Mouse (Mus musculus): ENCODE data around the gene Brd7.

The Brd7 gene

DNA sequence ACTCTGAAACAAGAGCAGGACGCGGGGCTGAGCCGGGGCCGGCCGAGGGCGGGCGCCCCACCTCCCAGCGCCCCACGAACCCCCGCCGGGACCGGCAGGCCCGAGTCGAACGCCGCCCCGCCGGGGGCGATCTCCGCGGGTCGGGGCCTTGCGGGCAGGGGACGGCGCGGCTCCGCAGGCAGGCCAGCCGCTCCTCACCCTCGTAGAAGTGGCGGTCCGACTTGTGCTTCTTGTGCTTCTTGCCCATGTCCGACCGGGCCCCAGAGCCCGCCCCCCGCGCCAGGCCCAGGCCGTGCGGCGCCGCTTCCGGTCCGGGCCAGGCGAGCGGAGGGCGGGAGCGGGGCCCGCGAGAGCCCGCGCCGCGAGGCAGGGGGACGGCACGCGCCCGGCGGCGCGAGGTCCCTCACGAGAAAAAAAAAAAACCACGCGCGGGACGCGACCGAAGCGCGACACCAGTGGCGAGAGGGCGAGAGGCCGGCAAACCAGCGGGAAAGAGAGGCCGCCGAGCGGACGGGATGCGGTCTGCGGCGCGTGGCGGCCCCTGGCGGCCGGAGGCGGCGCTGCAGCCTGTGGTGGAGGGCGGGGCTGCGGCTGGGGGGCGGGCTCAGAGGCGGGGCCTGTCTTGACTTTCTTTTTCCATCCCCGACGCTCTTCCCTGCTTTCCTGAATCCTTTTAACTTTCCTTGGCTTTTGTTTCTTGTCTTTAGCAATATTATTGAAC is at the start of gene Brd7:
TSS of gene Brd7 (minus strand) at position 487 of the 721 bp plus-strand sequence.
- peak; percentile 76 for DNase-seq

DNA sequence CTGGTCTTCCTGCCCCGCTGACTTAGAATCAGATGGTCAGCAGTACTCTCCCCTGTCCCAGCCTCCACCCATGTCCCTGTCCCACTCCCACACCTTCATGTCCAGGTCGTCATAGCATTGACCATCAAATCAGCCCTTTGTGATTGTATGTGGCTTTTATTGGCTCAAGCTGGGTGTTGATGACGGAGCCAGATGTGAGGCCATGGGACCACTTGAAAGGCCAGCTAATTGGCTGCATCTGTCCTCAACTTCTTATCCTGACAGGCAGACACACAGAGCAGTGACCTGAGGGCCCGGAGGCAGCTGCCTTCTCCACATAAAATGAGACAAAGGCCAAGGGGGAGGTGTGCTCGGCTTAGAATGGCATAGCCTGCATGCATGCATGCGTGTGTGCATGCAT is 49.5 kb upstream of the Brd7 start:
- DNase-seq: no peak

DNA sequence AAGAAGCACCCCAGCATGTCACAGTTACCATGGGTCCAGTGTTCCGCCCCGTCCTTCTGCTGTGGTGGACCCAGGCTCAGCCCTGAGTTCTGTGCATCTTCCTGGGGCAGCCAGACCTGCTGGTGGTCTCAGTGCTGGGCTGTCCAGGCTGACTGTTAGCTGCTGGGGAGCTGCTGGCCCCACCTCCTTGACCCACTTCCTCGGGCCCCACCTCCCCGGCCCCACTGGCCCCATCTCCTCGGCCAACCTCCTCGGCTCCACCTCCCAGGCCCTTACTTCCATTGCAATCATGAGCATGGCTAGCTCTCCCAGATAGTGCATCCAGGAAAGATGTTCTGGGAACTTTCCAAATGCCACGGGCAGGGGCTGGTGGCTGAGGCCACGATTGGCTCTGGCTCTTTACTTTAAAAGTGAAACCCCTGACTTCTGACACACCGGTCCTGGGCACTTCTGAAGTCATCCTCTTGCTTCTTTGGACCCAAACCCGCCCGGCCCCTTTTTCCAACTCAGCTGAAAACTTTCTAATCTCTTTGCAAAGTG is 47.5 kb upstream of the Brd7 start:
- no peak for DNase-seq

DNA sequence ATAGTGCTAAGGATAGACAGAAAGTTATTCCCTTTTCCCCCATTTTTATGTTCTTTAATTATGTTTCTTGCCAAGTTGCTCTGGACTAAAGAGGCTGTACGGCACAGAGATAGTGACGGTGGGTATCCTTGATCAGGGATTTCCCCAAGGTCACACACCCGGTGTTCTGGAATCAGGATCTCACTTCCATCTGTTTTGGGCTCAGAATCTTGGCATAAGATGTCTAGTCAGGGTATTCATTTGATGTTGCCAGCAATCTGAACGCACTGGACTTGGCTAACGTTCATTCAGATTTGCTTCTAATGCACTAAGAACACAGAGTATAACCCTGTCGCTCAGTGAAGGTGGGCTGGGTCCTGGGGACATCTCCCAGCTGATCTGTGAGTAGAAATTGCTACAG is 45.7 kb upstream of the Brd7 start:
- DNase-seq: no peak

DNA sequence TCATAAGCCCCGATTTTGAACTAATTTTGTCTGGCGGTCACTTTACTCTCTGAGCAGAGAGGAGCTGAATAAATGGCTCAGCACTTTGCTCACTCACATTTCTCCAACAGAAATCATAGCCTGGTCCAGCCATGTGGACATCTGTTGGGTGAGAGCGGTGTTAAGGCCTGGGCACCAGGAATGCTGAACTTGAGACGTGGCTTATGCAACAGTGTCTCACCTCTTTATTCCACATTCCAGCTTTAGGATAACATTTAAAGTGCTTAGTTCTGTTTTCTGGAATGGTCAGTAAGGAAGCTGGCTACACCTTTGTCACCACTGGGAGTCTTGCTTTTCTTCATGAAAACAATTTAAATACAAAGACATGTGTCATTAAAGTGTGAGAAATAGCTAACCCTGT is 36.1 kb upstream of the Brd7 start:
- DNase-seq: no peak

DNA sequence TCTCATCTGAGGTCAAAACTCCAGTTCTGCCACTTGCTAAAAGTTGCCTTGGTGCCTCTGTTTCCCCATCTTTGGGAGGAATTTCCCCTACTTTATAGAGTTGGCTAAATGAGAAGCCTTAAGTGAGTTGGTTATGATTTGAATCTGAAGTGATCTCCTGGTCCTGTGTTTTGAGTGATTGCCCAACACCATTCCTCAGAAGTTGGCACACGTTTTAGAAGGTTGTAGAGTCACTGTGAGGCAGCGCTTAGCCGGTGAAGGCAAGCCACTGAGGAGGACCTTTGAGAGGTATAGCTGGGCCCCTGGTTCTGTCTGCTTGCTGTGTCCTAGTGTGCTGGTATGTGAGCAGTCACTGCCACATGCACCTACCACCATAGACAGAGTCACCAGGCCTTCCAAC is 31.3 kb upstream of the Brd7 start:
- no peak for DNase-seq

DNA sequence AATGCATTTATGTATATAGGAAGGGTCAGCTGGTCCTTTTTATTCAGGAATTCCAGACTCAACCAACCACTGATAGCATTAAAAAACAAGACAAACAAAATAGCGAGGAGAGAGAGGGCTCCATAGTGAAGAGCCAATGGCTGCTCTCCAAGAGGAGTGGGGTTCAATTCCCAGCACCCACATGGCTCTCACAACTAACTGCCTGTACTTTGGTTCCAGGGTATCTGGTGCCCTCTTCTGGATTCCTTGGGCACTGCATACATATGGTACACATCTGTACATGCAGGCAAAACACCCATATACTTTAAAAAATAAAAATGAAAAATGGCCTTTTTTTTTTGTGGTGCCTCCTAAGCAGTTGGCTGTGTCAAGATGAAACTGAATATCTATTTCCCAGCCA is 28.8 kb upstream of the Brd7 start:
- DNase-seq: no peak

DNA sequence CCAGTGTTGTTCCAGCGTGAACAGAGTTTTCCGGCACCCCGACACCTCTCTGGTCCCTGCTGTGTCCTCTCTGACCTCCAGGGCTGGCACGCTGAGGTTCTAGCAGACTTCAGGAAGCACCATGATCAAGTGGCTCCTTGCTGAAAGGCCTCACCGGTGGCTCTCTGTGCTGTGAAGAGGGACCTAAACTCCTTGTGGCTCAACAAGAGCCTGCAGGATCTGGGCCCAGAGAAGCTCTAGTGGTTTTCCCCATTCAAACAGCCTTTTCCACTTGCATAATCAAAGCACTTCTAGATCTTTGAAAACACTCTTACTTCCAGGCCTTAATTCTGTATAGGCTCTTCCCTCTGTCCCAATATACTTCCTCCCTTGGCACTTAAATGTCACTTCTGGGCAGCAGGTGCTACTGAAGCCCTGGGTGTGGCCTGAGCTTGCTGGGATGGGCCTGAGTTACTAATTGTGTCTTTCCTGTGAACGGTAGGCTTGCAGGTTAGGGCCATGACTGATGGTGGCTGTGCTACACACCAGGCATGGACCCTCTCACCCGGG is 26.8 kb upstream of the Brd7 start:
- DNase-seq: no peak

DNA sequence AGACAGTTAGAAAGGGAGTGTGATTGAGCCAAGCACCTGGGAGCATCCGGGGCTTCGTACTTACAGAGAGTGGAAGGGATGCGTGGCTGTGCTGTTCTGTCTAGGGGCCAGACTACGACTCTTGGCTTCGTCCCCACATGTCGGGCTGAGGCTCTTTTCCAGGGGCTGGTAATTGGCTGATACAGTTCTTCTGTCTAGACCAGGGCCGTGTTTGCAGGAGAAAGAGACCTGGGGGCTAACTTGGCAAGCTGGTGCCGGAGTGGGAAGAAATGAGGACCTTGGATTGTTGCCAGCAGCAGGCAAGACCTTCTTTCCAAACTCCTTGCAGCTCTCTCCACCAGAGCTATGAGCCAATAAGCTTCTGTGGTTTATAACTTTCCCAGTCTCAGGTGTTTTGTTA is 25.9 kb upstream of the Brd7 start:
- no peak for DNase-seq

DNA sequence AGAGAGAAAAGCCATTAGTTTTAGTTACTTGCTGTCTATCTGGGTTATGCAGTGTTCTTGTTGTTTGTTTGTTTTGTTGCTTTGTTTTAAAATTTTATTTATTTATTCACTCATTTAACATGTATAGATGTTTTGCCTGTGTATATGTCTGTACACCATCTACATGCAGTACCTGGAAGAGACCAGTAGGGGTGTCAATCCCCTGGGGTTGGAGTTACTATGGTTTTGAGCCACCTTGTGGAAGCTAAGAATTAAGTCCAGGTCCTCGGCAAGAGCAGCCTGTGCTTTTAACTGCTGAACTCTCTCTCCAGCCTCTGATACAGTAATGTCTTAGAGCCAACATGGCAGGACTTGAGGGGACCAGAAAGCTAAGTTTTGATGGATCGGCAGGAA is 21.2 kb upstream of the Brd7 start:
- no peak for DNase-seq

DNA sequence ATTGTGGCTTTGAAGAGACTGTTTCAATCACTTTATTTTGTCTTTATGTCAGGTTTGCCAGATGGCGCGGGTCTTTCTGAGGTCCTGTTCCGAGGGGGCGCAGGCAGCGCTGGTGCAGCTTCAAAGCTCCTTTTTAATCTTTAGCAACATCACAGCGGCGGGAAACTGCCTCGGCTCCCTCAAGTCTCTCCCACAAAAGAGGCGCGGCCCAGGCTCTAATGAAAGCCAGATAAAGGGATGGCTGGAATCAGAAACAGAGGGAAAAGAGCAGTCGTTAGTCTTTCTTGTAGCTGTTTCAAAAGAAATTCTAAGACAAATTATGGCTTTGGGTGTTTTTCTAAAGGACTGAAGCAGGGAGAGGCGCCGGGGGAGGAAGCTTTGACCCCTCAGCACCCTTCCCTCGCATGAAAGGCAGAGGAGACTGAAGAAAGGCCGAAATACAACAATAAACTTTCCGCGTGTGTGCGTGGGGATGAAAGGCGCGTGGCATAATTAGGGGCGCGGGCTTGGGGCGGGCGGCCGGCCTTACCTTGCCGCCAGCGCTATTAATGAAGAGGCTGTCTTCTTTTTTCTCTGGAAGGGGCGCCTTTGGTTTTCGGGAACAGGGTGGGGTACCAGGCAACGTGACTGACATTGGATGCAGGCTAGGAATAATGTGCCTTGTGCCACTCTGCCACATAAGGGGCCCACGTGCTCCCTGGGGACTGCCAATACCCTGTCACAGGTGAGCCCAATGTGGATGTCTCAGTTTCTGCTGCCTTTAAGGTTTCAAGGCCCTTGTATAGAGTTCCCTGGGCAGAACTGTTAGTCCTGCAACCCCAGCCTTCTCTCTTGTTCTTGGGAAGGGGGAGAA is 20.5 kb upstream of the Brd7 start:
- DNase-seq: no peak

DNA sequence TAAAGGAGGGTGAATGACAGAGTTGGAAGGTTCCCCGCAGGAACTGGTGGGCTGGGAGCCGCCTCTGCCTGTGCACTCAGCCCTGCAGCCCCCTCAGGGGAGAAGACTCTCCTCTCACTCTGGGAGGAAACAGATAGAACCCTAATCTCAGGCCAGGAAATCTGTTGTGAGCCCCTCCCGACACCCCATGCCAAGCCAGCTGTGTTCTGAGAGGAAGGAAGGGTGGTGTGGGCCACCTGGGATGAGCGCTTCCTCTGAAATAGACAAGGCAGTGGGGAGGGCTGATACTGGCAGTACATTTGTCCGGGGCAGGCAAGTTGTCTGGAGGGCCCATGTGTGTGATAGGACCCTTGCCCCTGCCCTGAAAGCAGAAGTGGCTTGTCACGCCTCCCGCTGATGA is 18.5 kb upstream of the Brd7 start:
- DNase-seq: no peak

DNA sequence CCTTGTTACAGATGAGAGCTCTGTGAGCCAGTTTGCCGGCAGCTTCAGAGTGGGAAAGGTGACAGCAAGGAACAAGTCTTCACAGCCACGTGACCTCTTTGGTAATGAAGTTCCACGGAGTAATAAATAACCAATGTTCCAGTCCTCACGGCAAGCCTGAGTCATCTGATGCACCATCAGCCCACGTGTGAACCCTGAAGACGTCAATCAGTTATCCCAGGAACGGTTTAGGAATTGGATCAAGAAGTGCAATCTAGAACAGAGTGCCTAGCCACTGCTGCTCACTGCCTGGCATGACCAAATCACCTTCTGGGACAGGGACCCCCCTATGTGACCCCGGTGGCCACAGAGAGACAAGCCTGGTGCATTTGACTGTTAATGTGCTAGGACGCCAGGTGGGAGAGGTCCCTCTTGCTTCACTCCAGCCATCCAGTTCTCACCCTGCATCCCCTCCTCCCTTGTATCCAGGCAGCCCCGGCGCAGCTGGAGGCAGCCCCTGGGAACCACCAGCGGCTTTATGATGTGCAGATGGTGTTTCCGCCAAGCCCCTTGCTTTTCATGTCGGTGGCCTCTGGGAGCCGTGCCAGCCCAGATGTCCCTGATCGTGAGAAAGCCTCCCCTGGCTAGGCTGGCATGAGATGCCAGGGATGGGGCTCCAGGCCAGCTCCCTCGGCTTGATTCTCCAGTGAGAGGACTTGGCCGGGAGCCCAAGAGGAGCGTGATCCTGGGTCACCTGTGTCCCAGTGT is 15.0 kb upstream of the Brd7 start:
- peak; percentile 31 for DNase-seq

DNA sequence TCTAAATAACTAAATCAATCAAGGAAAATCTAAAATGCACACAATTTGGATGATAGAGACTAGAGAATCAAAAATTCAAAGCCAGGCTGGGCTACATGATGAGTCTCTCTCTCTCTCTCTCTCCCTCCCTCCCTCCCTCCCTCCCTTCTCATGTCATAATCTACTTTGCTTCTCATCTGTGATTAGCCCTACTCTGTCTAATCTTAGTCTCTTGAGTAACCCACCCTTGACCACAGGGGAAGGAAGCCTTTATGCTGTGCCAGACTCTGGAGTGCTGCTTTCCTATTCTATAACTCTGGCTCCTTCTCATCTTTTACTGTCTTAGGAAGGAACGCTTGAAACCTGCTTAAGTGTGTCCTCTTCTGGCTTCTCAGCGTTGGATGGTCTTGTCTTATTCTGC is 9.5 kb upstream of the Brd7 start:
- no peak for DNase-seq

DNA sequence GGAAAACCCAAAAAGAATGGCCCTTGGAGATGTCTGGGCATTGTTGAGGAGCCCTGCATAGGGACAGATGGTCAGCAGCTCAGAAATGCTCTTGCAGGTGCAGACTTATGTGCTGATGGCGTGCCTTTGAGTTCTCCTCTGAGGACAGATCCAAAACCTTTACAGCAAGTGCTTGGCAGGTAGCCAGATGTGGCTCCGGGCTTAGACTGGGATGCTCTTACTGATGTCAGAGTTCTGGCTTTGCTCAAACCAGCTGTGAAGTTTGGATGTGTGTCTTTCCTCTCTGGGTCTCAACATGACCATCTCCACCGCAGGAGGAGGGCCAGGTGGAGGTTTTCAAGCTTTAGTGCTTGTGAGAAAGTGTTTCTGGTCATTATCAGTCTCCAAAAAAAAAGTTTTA is 7.8 kb upstream of the Brd7 start:
- no peak for DNase-seq

DNA sequence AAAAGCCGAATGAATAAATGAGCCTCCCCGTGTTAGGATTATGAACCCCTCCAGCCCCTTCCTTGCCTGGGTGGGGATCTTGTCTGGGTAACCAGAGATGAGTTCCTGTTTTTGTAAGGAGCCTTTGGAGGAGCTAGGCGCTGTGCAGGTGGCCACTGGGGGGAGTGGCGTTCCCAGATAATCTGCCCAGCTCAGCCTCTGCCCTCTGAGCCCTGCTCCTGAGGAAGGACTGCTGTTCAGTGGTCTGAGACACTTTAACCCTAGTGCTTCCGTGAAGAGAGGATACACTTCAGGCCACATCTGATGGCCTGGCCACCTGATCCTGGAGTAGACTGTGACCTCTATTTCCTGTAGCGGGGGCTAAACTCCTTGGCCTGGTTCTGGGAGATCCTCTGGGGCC is 7.2 kb upstream of the Brd7 start:
- DNase-seq: no peak

DNA sequence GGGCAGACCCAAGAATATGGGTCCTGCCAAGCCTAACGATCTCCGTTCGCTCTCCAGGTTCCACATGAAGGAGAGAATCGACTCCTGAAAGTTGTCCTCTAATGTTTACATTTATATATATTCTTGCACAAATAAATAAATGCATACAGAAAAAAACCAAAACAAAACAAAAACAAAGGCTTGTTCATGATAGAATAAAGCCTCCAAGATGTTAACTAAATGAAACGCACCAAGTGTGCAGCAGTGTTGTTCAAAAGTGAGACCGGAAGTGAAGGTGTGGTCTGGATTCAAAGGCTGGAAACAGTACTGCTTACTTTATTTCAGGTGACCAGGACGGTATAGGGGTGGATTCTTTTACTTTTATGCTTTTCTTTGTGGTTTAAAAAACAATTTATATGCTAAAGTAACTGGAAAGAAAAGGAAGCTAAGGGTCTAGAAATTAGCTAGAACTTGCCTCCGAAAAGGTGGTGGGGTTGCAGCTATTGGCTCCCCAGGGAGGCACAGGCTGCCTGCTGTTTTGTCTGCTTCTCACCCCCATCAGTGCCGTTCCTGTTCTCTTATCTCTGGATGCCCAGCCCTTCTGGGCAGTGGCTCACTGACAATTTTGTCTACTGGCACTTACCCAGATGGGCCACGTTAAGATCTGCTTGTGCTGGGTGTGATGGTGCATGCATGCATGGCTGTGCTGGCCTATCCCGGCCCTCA is 604 bp upstream of the Brd7 start:
- DNase-seq: peak; percentile 64

DNA sequence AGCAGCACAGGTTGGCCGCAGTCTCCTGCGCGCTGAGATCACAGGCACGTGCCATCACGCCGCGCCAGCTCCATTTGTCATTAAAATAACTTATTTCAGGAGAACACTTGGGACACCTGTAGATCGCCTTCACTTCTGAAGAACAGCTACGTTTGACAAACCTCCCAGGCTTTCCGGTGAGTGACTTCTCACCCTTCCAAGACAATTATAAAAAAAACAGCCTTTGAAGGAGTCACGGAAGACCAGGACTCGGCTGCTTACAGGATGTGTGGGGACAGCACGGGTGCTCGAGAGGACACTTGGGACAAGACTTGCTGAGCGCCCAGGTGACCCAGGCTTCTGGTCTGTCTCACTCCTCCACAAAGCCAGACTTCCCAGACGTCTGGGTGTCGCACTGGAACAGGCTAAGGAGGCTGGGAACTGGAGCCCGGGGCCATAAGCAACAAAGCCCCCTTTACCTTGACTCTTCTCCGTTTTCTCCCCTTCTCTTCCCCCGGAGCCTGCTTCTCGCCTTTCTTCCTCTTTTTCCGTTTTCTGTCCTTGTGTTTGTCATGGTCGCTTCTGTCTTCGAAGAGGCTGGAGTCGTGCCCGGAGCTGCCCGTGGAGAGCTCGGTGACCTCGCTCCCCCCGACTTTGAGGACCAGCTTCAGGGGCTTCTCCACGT is 818 bp downstream of the Brd7 start:
- peak; percentile 25 for DNase-seq

DNA sequence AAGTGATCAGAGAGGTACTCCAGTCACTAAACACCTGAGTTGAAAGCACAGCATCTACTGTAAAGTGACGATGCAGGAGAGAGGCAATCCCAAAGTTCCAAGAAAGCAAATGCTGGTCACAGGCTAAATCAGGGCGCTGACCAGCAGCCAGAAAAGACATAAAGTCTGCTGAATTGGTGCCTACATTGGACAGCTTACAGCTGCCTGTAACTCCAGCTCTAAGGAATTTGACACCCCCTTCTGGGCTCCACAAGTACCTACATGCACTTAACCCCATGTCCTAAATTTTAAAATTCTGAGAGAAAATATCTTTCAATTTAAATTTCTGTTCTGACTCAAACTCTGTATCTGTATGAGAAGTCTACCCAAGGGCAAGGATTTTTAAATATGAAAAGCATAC is 2.0 kb downstream of the Brd7 start:
- DNase-seq: no peak

DNA sequence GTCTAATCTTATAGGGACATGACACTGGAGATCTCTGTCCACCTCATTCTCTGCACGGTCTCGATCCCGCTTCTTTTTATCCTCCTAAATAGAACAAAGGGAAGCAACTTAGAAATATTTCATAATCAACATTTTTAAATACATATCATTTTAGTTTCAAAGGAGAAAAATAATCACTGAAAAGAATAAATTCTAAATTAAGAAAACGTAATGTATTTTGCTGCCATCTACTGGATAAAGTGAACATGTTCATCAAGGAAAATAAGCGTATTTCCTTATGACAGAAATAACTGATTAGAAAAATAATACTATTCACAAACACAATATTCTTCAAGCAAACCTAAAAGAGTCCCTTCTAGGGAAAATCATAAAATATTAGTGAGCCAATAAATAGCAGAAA is 4.0 kb downstream of the Brd7 start:
- no peak for DNase-seq

DNA sequence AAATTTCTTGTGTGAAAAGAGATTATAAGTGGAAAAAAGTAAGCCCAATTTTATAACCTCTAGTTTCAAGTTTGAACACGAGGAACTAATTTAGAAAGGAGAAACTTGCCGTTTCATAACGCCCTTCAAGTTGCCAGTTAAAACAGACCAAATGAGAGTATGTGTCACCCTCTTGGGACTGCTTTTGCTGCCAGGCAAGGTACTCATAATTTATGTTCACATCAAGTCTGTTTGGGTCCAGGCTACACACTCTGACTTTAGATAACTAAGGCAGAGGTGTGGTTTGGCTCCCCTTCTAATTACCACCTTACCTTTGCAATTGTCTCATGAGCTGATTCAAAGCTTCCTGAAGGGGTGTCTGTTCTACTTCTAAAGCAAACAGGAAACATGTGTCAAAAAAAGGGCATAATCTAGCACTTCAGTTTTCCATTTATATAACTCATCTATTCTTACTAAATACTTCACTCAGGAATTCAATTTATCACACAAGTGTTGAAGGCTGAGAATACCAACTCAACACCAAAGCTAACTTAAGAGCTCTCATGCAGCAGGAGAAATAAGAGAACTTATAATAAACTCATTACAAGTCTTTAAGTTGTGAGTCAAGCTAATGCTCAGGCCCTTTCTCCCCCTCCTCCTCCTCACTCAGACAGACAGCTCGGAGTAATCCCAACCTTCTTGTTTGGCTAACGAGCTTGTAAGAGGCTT is 4.6 kb downstream of the Brd7 start:
- DNase-seq: no peak

Data from cerebellum, adult 11-12 months (tissue).